In the genomic region with DNA sequence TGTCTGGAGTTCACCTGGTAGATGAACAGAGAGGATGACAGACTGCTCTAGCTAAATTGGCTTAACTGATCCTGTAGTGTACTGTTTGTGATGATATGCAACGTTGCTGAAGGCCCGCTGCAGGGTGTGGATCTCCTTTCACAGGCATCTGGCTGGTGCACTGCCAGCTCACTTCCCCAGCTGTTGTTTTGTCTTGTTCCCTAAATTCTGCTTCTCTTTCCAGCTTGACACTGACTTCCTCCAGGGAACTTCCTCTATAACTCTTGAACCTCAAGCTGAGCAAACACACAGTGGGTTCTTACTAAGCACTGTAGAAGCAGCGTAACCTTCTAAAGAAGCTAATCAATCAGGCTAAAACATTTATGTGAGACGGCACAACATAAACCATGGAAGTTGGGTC, we compare ENCODE assay signal across 11 mouse cellular contexts. TPM values are rescaled to one million over a fixed set of nuclear protein-coding genes. Genes with fewer than 3 reads are reported as not detected.
DNase-seq lines count a peak whose midpoint lies in the region; ATAC-seq lines count a peak whose summit lies in the region.
"Had no signal": no experiment of that assay in that cellular context is flagged by ENCODE, and none has a peak within 500 bp of the region (broad histone marks: within the 10 kb centered on the region; RNA-seq: fewer than 3 reads in every experiment).

No protein-coding gene starts in this region.

- H3K36me3 ChIP-seq in liver, embryonic 13.5 days = no peaks in the 10 kb centered on the region
- no peaks in the 10 kb centered on the region for H3K36me3 ChIP-seq in liver, embryonic 11.5 days (ENCODE audit: control insufficient read depth, insufficient read depth, low read length)
- no peaks in the 10 kb centered on the region for H3K36me3 ChIP-seq in forebrain, embryonic 11.5 days (ENCODE audit: control insufficient read depth, insufficient read depth, low read length)

- DNase-seq in adrenal gland, adult 2 months = peak; percentile 7
- DNase-seq in adrenal gland, adult 18-20 months (ENCODE audit: low spot score in 2 of 2) = no peak
- no peak for DNase-seq in liver, embryonic 13.5 days
- DNase-seq in liver, embryonic 11.5 days (ENCODE audit: low spot score) = no peak
- no peak for DNase-seq in urinary bladder, postnatal 4 days (ENCODE audit: low spot score in 2 of 2)
- DNase-seq in forebrain, embryonic 11.5 days (ENCODE audit: low spot score) = no peak
- DNase-seq: cerebellum, adult 18-20 months had no signal

- ATAC-seq in liver, embryonic 13.5 days (ENCODE audit: low read depth) = peak; percentile 19; the same call in 1 of the 2 replicates
- ATAC-seq in liver, embryonic 11.5 days (replicated peaks; ENCODE audit: low FRiP score) = no peak; the same call in 1 of the 2 replicates
- ATAC-seq in hematopoietic stem cell, adult 5-6 weeks (replicated peaks in 1 of 2; ENCODE audit: insufficient read depth in 1 of 2, low FRiP score in 2 of 2, low TSS enrichment in 1 of 2, low read depth in 1 of 2, poor library complexity in 2 of 2, severe bottlenecking in 2 of 2) = peak; percentile 92
- ATAC-seq in monocyte, adult 5-6 weeks (replicated peaks; ENCODE audit: insufficient number of reproducible peaks, low FRiP score, low TSS enrichment, poor library complexity, severe bottlenecking) = peak; percentile 99
- ATAC-seq in forebrain, embryonic 11.5 days (replicated peaks; ENCODE audit: low FRiP score) = no peak

- no peak overlapping the region for H3K27ac ChIP-seq in liver, embryonic 13.5 days
- no peak overlapping the region for H3K27ac ChIP-seq in liver, embryonic 11.5 days (ENCODE audit: low read depth, low read length)
- H3K27ac ChIP-seq in forebrain, embryonic 11.5 days (ENCODE audit: low read depth, low read length) = no peak overlapping the region
- H3K27ac ChIP-seq: heart, adult 2 months; layer of hippocampus, adult 2 months had no signal

- H3K27me3 ChIP-seq in liver, embryonic 13.5 days = no peaks in the 10 kb centered on the region
- no peaks in the 10 kb centered on the region for H3K27me3 ChIP-seq in liver, embryonic 11.5 days (replicated peaks; ENCODE audit: control insufficient read depth, insufficient read depth, low read length)
- no peaks in the 10 kb centered on the region for H3K27me3 ChIP-seq in forebrain, embryonic 11.5 days (ENCODE audit: control insufficient read depth, insufficient read depth, low read length)

- H3K9me3 ChIP-seq in liver, embryonic 13.5 days (replicated peaks) = no peaks in the 10 kb centered on the region
- no peaks in the 10 kb centered on the region for H3K9me3 ChIP-seq in liver, embryonic 11.5 days (ENCODE audit: control insufficient read depth, low read length)
- no peaks in the 10 kb centered on the region for H3K9me3 ChIP-seq in forebrain, embryonic 11.5 days (ENCODE audit: control insufficient read depth, low read length)

- whole genome bisulfite sequencing in liver, embryonic 13.5 days (ENCODE audit: insufficient replicate concordance) = 31% methylated on average over 4 of the region's 4 CpGs
- 52% methylated on average over 4 of the region's 4 CpGs for WGBS in liver, embryonic 11.5 days
- 86% methylated on average over 4 of the region's 4 CpGs for WGBS in forebrain, embryonic 11.5 days

- no peak overlapping the region for H3K9ac ChIP-seq in liver, embryonic 13.5 days
- H3K9ac ChIP-seq in liver, embryonic 11.5 days (ENCODE audit: low read depth, low read length) = no peak overlapping the region
- no peak overlapping the region for H3K9ac ChIP-seq in forebrain, embryonic 11.5 days (ENCODE audit: low read length)

- peaks cover 4% of the 10 kb centered on the region; the same call in 1 of the 2 replicates for H3K4me1 ChIP-seq in liver, embryonic 13.5 days (replicated peaks)
- no peaks in the 10 kb centered on the region for H3K4me1 ChIP-seq in liver, embryonic 11.5 days (replicated peaks; ENCODE audit: control insufficient read depth, insufficient read depth, low read length)
- H3K4me1 ChIP-seq in forebrain, embryonic 11.5 days (replicated peaks; ENCODE audit: control insufficient read depth, insufficient read depth, low read length) = no peaks in the 10 kb centered on the region

- H3K4me2 ChIP-seq in liver, embryonic 13.5 days = no peak overlapping the region
- no peak overlapping the region for H3K4me2 ChIP-seq in liver, embryonic 11.5 days
- H3K4me2 ChIP-seq in forebrain, embryonic 11.5 days (ENCODE audit: low read depth, low read length, severe bottlenecking) = no peak overlapping the region

- H3K4me3 ChIP-seq in liver, embryonic 13.5 days (replicated peaks) = no peak overlapping the region
- H3K4me3 ChIP-seq in liver, embryonic 11.5 days (ENCODE audit: low read depth, low read length) = no peak overlapping the region
- no peak overlapping the region for H3K4me3 ChIP-seq in forebrain, embryonic 11.5 days (ENCODE audit: low read depth, low read length)
- H3K4me3 ChIP-seq: heart, adult 2 months; layer of hippocampus, adult 2 months had no signal

RNA-seq across cellular contexts. Expression of a gene that starts 38.8 kb away (rescaled TPM):
- total RNA-seq in adrenal gland, adult 2 months (2021) = 10 to 100 TPM; 26.8 to 42.7 TPM
- polyA plus RNA-seq in adrenal gland, adult 2 months (2012; rRNA removed) = 8.3 and 8.9 TPM in 2 replicates
- 10 to 100 TPM; 26.9 to 30.1 TPM for total RNA-seq in adrenal gland, adult 18-20 months (2021)
- 32.2 and 41.0 TPM in 2 replicates for polyA plus RNA-seq in liver, embryonic 13.5 days (2015; fragmentation: Nextera tagmentation; extraction: Ambion mirVana)
- 65.8 and 72.2 TPM in 2 replicates for polyA plus RNA-seq in liver, embryonic 11.5 days (2014; fragmentation: Nextera tagmentation; extraction: Ambion mirVana)
- 45.7 and 97.1 TPM in 2 replicates for total RNA-seq in hematopoietic stem cell, adult 5-6 weeks (2017)
- 64.4 to 66.8 TPM (median 64.7 TPM) in 3 replicates for total RNA-seq in monocyte, adult 5-6 weeks (2017)
- 71.0 and 72.4 TPM in 2 replicates for polyA plus RNA-seq in forebrain, embryonic 11.5 days (2014; fragmentation: Nextera tagmentation; extraction: Ambion mirVana)

Comparison
In these comparisons a context has a peak if more than half of its experiments do, and no peak if none do; other contexts are left out.
1. ATAC-seq: peak in liver, embryonic 13.5 days (single experiment), hematopoietic stem cell, adult 5-6 weeks (2 of 2) and monocyte, adult 5-6 weeks (single experiment); none in liver, embryonic 11.5 days (single experiment) and forebrain, embryonic 11.5 days (single experiment).